Mouse (Mus musculus) midbrain, embryonic 14.5 days (tissue): ENCODE results near the gene Cfap20. TPM values are rescaled to one million over a fixed set of nuclear protein-coding genes. Genes with fewer than 3 reads are reported as not detected.
"Not testable (repeated sequence)": the region's sequence is repeated elsewhere in the genome, so short reads cannot be mapped to it uniquely, and the experiment has no call there.

Source experiments
- ATAC-seq: fragments of 200-750 bp; cut with Nextera tagmentation; 2 replicates; pipeline ENCODE4 v1.8.0; 2017; ENCODE audit warnings: moderate number of reproducible peaks, moderate library complexity; ENCODE audit not compliant: low FRiP score, low TSS enrichment
- DNase-seq: peaks from one replicate; pipeline ENCODE4 v3.0.0-alpha.2; 2015
- H3K27ac ChIP-seq: fragments of 300-500 bp; sonication (generic); replicated peaks from 2 replicates; pipeline ENCODE4 v1.5.1; 2014; ENCODE audit warnings: mild to moderate bottlenecking, low read depth, low read length, moderate library complexity
- H3K27me3 ChIP-seq: fragments of 300-500 bp; sonication (generic); 2 replicates; pipeline ENCODE4 v1.6.1; 2014; ENCODE audit warnings: low read length, control low read depth, mixed read lengths; ENCODE audit not compliant: control insufficient read depth, insufficient read depth
- H3K36me3 ChIP-seq: fragments of 300-500 bp; sonication (generic); 2 replicates; pipeline ENCODE4 v1.6.1; 2014; ENCODE audit warnings: low read length, control low read depth; ENCODE audit not compliant: control insufficient read depth, insufficient read depth
- H3K4me1 ChIP-seq: fragments of 300-500 bp; sonication (generic); 2 replicates; pipeline ENCODE4 v1.6.1; 2014; ENCODE audit warnings: mild to moderate bottlenecking, antibody characterized with exemption, low read length, control low read depth; ENCODE audit not compliant: control insufficient read depth, insufficient read depth
- H3K4me2 ChIP-seq: fragments of 300-500 bp; sonication (generic); 2 replicates; pipeline ENCODE4 v1.6.1; 2014; ENCODE audit warnings: mild to moderate bottlenecking, low read length, moderate library complexity
- H3K4me3 ChIP-seq: fragments of 300-500 bp; sonication (generic); replicated peaks from 2 replicates; pipeline ENCODE4 v1.5.1; 2014; ENCODE audit warnings: low read depth, low read length
- H3K9ac ChIP-seq: fragments of 300-500 bp; sonication (generic); replicated peaks from 2 replicates; pipeline ENCODE4 v1.6.1; 2014; ENCODE audit warnings: mild to moderate bottlenecking, low read length, moderate library complexity
- H3K9me3 ChIP-seq: fragments of 300-500 bp; sonication (generic); 2 replicates; pipeline ENCODE4 v1.6.1; 2016; ENCODE audit warnings: low read length, control low read depth, mixed read lengths; ENCODE audit not compliant: control insufficient read depth
- WGBS: fragments of 180-500 bp; shearing (Covaris S2); extraction: QIAGEN DNeasy Blood & Tissue Kit; methylation state at CpG from one replicate; pipeline ENCODE4 v1.1.7; 2014; 5-methylcytosine and 5-hydroxymethylcytosine counted together
- polyA plus RNA-seq: library from polyadenylated mRNA; unstranded; fragments of >200 nt; fragmentation: Nextera tagmentation; extraction: Ambion mirVana; gene quantifications from 2 replicates; pipeline ENCODE4 v1.2.1, GENCODE M21; 2014

Gene Cfap20
- polyA plus RNA-seq, 1 experiment from 2014 or later = 133 TPM

DNA sequence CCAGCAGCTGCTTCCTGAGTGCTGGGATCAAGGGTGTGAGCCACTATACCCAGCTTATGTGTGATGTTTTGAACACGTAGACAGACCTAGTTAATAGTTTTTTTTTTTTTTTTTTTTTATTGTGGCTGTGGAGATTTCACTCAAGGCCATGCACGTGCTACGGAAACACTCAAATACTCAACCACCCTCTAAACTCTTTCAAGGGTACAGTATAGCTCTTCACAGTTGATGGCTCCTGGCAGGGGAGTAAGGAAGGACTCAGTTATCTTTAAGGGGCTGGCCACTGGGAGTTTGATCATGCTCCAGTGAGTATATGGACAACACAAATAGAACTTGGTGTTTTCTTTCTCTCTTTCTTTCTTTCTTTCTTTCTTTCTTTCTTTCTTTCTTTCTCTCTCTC lies 50.2 kb downstream of the Cfap20 start:
- Histone ChIP-seq H3K36me3 (no peaks in the 10 kb centered on the region), H3K27me3 (no peaks in the 10 kb centered on the region), H3K9me3 (0 out of 2 replicates have a peak, but pooled peaks cover 3% of the 10 kb centered on the region), H3K4me1 (no peaks in the 10 kb centered on the region), H3K4me3 (no peak overlapping the region), H3K4me2 (no peak overlapping the region), H3K27ac (no peak overlapping the region), H3K9ac (no peak overlapping the region)
- 83% methylated on average over 3 of the region's 3 CpGs for WGBS
- DNase-seq (no peak), ATAC-seq (no peak)

DNA sequence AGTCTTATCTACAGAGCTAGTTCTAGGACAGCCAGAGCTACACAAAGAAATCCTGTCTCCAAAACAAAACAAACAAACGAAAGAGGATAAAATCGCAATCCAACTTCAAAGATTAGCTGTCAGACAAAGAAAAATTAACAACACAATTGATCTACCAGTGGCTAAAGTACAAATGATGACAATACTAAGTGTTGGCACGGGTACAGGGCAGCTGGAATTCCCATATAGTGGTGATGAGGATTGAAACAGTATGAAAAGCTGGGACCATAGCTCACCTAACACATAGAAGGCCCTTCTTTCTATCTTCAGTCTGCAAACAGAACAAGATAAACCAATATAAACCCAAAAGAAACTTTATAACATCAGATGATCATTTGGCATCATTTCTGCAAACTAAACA lies 53.1 kb downstream of the Cfap20 start:
- 0 out of 2 replicates have a peak, but pooled peaks cover 3% of the 10 kb centered on the region for H3K9me3 ChIP-seq
- H3K27me3 ChIP-seq = no peaks in the 10 kb centered on the region
- no peak overlapping the region for H3K4me2 ChIP-seq
- no peak overlapping the region for H3K4me3 ChIP-seq
- WGBS = 86% methylated on average over 3 of the region's 3 CpGs
- no peaks in the 10 kb centered on the region for H3K4me1 ChIP-seq
- no peak overlapping the region for H3K9ac ChIP-seq
- no peak for ATAC-seq
- no peak for DNase-seq
- H3K27ac ChIP-seq = no peak overlapping the region
- H3K36me3 ChIP-seq = no peaks in the 10 kb centered on the region

DNA sequence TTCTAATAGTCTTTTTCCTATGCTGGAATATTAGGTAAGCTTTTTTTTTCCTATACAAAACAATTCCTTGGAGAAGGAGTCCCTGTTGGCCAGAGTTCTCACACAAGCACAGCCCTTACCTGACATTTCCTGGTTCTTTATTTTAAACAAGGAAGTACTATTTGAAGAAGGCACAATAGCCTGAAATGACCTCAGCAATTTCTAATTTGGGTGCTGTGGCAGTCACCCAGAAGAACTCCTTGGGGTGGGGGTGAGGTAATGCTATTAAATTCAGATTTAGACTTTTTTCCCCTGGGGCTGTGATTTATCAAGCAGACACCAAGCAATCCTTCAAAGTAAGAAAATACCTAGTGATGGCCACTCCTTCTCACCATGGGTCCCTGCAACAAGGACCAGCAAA lies 53.7 kb downstream of the Cfap20 start:
- no peaks in the 10 kb centered on the region for H3K27me3 ChIP-seq
- H3K4me2 ChIP-seq = no peak overlapping the region
- no peak overlapping the region for H3K9ac ChIP-seq
- no peaks in the 10 kb centered on the region for H3K36me3 ChIP-seq
- ATAC-seq (no peak), DNase-seq (no peak)
- H3K9me3 ChIP-seq = 0 out of 2 replicates have a peak, but pooled peaks cover 3% of the 10 kb centered on the region
- H3K4me1 ChIP-seq = no peaks in the 10 kb centered on the region
- H3K4me3 ChIP-seq = no peak overlapping the region
- H3K27ac ChIP-seq = no peak overlapping the region

DNA sequence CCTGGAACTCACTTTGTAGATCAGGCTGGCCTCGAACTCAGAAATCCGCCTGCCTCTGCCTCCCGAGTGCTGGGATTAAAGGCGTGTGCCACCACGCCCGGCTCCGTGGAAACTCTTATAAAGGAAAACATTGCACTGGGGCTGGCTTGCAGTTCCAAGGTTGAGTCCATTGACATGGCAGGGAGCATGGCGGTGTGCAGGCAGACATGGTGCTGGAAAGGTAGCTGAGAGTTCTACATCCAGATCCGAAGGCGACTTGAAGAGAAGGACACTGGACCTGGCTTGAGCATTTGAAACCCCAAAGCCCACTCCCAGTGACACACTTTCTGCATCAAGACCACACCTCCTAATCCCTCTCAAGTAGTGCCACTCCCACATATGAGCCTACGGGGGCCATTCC lies 55.7 kb downstream of the Cfap20 start:
- not testable (repeated sequence) for H3K36me3 ChIP-seq, H3K4me1 ChIP-seq, H3K4me3 ChIP-seq, H3K27me3 ChIP-seq, DNase-seq, H3K4me2 ChIP-seq, ATAC-seq, H3K27ac ChIP-seq, H3K9me3 ChIP-seq, H3K9ac ChIP-seq
- WGBS = 95% methylated on average over 11 of the region's 11 CpGs

DNA sequence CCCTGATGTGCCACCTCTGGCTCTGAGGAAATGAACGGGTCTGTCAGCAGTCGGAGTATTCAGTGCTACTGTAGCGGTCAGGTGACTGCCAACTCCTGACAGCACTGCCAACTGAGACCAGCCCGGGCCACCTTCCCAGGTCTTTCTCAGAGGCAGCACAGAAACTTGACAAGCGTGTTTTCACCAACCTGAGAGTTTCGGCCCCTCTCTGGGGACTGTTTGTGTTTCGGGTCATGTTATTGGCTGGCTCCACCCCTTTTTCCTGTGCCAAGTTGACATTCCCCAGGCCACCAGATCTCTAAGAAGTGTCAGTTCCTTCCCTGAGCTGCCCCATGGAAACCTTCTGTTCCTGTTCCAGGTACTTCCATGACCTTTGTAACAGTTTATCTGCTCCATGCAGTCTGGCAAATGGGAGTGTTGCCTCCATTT lies 56.8 kb downstream of the Cfap20 start:
- DNase-seq (no peak), ATAC-seq (no peak)
- no peaks in the 10 kb centered on the region for H3K4me1 ChIP-seq
- no peak overlapping the region for H3K9ac ChIP-seq
- H3K9me3 ChIP-seq = no peaks in the 10 kb centered on the region
- H3K36me3 ChIP-seq = peaks cover 4% of the 10 kb centered on the region
- H3K4me2 ChIP-seq = no peak overlapping the region
- H3K27me3 ChIP-seq = no peaks in the 10 kb centered on the region
- WGBS = 71% methylated on average over 7 of the region's 7 CpGs
- H3K4me3 ChIP-seq = no peak overlapping the region
- no peak overlapping the region for H3K27ac ChIP-seq

DNA sequence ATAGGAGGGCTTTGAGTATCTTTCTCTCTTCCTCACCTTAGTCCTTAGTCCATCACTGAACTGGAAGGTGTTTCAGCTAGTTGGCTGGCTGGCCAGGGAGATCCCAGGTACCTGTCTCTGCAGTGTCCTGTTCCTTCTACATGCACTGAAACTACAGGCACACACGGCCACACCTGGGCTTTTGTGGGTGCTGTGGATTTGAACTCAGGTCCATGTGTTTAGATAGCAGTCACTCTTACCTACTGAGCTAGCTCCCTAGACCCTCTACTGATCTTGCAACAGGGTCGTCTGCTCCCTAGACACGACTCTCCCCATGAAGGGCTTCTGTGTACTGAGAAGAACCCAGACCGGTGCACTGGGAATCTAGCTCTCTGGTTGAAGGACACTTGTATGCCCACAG lies 57.6 kb downstream of the Cfap20 start:
- ATAC-seq (no peak), DNase-seq (no peak)
- Histone ChIP-seq H3K4me1 (no peaks in the 10 kb centered on the region), H3K4me3 (no peak overlapping the region), H3K9me3 (no peaks in the 10 kb centered on the region), H3K27me3 (no peaks in the 10 kb centered on the region), H3K9ac (no peak overlapping the region), H3K27ac (no peak overlapping the region), H3K4me2 (no peak overlapping the region), H3K36me3 (peaks cover 12% of the 10 kb centered on the region)
- 87% methylated on average over 4 of the region's 4 CpGs for whole genome bisulfite sequencing

DNA sequence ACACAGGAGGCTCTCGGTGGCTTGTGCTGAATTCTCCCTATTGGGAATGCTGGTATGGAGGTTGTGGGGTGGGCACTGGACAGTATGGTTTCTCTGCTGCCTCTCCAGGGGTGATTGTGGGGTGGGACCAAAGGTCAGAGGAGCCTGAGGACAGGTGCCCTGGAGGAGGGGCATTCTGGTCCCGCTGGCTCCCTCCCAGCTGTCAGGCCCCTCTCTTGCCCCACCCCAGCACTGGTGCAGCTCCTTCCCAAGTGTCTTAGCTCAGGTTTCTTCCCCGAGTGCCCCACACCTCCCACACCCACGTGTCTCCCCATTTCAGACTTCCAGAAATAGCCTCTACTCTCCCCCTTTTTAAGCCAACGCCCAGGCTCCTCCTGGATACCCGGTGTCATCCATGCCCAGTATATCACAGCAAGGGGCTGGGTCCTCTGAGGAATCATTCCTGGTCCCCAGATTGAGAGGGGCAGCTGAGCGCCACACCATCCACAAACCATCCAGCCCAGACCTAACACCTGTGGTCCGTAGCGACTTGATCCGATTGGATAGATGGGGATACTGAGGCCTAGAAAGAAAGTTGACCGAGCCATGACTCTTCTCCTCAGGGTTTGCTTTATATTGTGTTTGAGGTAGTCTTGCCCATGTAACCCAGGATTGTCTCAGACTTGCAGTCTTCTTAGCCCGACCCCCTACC lies 58.2 kb downstream of the Cfap20 start:
- H3K27ac ChIP-seq = no peak overlapping the region
- H3K4me3 ChIP-seq = no peak overlapping the region
- H3K4me1 ChIP-seq = no peaks in the 10 kb centered on the region
- no peak for ATAC-seq
- no peaks in the 10 kb centered on the region for H3K27me3 ChIP-seq
- no peak overlapping the region for H3K9ac ChIP-seq
- peaks cover 17% of the 10 kb centered on the region for H3K36me3 ChIP-seq
- H3K4me2 ChIP-seq = no peak overlapping the region
- no peaks in the 10 kb centered on the region for H3K9me3 ChIP-seq
- DNase-seq = no peak
- 85% methylated on average over 12 of the region's 12 CpGs for WGBS

DNA sequence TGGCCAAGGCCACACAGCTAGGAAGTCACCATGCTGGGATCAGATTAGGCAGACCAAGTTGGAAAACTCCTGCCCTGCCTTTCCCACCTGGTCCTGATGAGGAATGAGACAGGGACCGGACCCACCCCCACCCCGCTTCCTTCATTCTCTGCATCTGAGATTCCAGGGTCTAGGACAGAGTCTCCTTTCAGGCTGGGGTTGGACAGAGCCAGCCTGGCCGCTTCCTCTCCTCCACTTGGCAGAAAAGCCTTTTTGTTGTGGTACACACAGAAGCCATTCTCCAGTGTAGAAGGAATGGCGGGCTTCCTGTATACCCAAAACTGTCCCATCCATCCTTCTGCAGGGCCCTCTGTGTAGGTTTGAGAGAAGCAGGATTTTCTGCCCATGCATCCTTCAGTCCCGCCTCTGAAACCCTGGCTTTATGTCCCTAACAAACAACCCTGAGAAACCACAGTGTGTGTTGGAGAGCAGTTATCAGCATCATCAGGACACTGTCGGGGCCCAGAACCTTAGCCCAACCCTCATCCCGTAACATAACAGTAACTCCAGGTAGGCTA lies 59.2 kb downstream of the Cfap20 start:
- Histone ChIP-seq H3K27ac (no peak overlapping the region), H3K4me2 (no peak overlapping the region), H3K4me3 (no peak overlapping the region), H3K27me3 (no peaks in the 10 kb centered on the region), H3K36me3 (peaks cover 23% of the 10 kb centered on the region), H3K9ac (no peak overlapping the region), H3K4me1 (no peaks in the 10 kb centered on the region), H3K9me3 (no peaks in the 10 kb centered on the region)
- 92% methylated on average over 7 of the region's 7 CpGs for WGBS
- DNase-seq = no peak
- ATAC-seq = no peak

DNA sequence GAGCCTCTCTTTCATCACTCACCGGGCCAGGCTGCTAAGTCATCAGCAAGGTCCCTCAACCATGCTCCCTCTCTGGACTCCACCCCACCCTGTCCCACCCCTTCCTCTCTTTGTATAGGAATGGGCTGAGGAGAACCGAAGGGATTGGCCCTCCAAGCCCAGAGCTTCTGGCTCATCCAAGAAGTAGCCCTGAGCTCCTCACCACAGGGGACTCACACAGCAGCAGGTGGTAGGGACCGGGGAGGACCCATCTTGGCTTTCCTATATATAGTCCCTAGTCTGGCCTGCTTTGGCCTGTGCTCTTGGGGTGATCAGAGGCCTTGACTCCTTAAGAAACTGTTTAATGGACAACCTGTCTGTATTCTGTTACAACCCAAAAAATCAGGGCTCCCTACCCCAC lies 60.2 kb downstream of the Cfap20 start:
- no peak for ATAC-seq
- no peaks in the 10 kb centered on the region for H3K4me1 ChIP-seq
- H3K9ac ChIP-seq = no peak overlapping the region
- H3K27me3 ChIP-seq = no peaks in the 10 kb centered on the region
- H3K36me3 ChIP-seq = peaks cover 31% of the 10 kb centered on the region
- no peaks in the 10 kb centered on the region for H3K9me3 ChIP-seq
- no peak overlapping the region for H3K4me3 ChIP-seq
- no peak for DNase-seq
- H3K27ac ChIP-seq = no peak overlapping the region
- no peak overlapping the region for H3K4me2 ChIP-seq
- 89% methylated on average over 3 of the region's 3 CpGs for WGBS
